Mouse (Mus musculus) cerebellum, postnatal 10 days (tissue): ENCODE results near the gene Tmem164.

ENCODE experiments used
- DNase-seq, 2 experiments: peaks; one replicate each; pipeline ENCODE4 v3.0.0; 2021; ENCODE audit warnings: mixed read lengths in 2 of 2

The Tmem164 gene

DNA sequence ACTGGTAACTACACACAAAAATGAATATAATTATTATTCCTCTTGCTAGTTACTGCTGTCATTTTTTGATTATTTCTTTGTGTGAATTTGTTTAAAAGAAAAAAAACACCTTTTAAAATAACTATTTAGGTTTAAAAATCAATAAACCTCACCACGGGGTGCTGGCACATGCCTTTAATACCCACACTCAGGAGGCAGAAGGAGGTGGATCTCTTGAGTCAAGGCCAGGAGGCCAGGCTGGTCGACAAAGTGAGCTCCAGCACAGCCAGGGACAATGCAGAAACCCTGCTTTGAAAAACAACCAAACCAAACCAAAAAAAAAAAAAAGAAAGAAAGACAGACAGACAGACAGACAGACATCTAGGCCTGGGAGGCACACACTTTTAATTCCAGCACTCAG lies 12.1 kb downstream of the Tmem164 start:
- peak; percentile 39 to 53 for DNase-seq

DNA sequence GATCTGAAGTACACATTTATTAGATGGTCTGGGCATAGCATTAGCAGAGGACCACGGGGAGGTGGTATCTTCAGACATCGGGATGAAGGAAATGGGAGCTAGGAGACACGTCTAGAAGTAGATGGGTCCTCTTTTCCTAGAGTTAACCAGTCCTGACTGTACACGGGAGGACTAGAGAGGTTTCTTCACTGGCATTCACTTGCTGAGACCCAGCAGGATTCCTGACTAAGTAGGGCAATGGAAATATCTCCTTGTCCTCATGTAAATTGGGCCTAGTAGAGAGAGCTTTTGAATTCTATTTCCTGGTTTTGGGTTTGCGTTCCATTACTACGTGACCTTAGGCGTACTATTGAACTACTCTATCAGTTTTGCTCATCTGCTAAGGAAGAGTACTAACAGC lies 13.1 kb downstream of the Tmem164 start:
- no peak for DNase-seq

DNA sequence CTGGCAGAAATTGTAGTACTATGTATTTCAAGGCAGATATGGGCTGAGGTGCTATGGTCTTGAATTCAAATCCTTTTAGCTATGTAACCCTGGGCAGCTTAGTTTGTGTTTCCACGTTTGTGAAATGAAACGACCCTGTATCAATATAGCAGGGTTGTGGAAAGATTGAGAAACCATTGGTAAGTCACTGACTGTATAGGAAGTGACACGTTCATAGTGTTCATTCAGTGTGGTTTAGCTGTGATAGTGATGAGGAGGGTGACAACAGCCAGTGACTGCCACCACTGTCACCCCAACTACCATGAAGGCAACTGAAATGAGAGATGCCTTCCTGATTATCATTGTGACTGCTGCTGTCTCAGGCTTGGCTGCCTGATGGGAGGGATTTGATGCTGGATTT lies 13.7 kb downstream of the Tmem164 start:
- no peak for DNase-seq

DNA sequence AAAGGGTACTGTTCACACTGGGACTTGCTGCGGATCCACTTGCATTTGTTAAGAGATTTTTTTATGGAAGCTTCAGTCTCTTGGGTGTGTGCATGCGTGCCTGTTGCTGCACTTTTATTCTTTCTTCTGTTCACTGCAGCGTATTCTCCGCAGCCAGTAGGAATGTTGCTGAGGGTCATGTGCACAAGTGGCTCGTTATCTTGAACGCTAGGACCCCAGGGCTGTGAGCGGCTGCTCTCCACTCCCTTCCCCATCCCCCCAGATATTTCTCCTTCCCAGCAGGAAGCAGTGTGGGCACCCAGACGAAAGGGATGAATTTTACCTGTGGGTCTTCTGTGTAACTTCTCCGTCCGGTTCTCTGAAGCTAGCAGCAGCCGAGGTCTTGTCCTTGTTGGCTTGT lies 15.6 kb downstream of the Tmem164 start:
- DNase-seq: no peak

DNA sequence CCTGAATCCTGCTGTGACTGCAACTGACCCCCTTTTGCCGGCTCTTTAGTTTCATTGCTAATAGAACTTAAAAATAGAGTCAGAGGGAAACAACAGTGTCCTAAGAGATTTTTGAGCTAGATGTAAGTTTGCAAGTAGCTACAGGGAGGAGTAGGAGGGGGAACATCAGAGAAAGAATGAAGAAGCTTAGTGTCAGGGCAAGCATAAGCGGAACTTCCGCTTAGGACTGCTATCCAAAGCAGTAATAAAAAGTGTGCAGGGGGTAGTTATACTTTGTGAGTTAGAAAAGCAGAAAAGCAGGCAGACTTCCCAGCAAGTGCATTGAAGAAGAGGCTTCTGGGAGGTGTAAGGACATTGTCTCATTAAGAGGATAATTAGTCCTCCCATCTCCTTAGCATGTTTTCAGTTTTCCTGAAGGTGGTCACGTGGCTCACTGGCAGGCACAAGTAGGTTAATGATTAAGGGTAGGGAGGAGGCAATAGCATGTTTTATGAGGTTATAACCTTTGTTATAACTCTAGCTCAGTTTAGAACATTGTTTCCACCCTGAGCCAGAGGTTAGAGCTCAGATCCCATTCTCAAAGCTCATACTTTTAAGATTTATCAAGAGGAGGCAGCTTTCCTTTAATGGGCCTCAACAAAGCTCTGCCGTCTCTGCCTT lies 16.5 kb downstream of the Tmem164 start:
- no peak for DNase-seq

DNA sequence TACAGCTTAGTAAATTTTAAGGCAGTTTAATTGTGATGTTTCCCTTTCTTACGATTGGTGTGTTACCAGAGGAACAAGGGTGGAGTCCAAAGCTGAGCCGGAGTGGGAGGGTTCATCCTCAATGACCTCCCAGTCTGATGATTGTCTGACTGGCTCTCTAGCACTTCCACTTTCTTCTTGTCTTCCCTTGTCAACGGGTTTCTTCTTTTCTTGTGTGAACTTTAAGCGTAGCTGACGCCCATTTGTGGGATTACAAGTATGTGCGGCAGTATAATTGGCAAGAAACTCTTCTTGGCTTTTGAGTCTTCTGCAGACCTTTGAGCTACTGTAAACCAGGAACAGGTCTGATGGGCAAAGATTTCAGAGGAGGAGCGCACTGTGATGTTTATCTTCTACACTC lies 17.0 kb downstream of the Tmem164 start:
- DNase-seq: no peak

DNA sequence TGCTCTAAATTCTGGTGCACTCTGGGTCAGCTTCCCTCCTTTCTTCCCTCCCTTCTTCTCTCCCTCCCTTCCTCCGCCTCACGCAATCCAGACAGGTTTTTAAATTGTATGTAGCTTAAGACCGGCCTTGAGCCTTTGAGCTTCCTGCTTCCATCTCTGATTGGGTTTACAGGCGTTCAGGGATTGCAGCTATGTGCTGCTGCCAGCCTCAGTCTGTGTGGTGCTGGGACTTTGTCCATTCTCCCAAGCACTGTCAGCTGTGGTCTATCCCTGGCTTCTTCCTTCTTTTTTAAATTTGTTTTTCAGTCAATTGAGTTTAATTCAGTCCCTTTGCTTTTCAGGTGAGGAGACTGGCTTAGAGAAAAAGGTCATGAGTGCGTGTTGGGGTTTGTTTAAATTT lies 20.9 kb downstream of the Tmem164 start:
- DNase-seq: no peak

DNA sequence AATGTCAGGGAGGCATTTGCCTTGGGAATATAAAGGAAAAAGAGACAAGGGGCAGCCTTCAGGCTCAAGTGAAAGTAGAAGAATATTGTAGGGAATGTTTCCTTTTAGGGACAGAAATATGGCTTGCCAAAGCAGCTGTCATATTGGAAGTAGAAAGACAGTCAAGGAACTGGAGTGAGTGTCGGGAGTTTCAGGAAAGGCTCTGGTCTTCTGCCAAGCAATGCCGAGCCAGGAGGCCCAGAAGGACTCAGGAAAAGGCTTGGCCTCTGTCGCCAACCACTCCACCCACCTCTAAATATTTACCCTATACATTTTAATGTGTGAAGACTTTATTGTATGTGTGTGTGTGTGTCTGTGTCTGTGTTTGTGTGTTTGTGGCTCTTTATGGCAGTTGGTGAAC lies 21.4 kb downstream of the Tmem164 start:
- DNase-seq: peak; percentile 43 to 63

DNA sequence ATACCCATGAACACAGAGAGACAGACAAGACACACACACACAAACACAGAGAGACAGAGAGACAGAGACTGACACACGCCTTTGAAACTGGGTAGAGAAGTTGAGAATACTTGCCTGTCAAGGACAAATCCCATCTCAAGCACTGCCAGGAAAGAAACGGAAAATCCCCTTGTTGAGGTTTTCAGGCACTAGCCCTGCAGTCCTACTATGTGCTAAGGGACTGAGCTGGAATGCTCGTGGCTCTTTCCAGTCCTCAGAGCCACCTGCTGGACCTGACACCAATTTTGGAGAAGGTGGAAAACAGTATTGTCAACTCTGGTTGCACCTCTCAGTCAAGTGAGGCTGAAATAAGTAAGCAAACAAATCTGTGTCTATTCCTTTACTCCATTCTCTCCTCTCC lies 22.7 kb downstream of the Tmem164 start:
- no peak for DNase-seq

DNA sequence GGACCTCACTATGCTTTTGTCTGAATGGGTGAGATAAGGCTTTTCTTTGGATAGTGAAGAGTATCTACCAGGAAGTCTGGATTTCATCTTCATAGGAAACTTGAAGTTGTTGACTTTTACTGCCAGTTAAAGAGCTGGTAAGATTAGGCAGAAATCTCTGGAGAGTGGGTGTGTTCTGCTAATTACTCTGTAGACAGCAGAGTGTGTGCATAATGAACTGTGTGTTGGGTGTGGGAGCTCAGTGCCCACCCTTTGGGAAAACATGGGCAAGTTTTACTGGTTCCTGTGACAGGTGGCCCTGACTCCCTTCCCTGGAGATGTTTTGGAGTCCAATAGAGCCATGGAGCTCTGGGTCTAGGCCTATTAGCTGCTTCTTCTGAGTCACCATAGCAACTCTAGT lies 27.1 kb downstream of the Tmem164 start:
- DNase-seq: no peak

DNA sequence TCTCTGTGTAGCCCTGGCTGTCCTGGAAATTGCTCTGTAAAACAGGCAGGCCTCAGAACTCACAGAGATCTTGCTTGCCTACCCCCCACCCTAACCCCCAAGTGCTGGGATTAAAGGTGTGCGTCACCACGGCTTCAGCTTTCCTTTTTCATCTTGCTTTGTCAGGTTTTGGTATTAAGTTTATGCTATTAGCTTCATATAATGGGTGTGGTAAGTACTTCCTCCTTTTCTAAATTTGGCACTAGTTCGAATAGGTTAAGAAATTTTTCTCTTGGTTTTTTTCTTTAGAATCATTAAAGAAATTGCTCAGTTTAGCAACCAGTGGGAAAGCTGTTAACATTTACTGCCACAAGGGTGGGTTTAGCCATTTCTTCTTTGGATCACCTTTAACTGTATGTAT lies 34.8 kb downstream of the Tmem164 start:
- no peak for DNase-seq

DNA sequence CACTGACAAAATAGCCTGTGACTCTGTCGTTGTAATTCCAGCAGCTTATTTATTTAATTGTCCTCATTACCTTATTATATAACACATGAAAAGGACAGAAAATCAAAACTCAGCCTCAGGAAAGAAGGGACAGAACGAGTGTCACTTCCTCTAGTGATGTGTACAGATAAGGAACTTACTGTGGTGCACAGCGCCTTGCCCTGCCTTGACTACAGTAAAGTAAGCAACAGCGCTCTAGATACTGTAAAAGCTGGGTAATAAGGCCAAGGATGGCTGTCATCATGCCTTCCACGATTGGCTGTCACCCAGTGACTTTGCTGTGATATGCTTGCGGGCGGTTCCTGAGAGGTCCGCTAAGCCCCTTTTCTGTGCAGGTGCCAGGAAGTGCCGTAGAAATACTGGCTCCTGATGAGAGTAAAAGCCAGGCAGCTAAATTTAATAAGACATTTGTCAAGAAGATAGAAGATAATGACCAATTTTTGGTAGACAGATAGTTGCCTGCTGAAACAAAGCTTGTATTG lies 36.8 kb downstream of the Tmem164 start:
- DNase-seq: peak; percentile 66 to 75

DNA sequence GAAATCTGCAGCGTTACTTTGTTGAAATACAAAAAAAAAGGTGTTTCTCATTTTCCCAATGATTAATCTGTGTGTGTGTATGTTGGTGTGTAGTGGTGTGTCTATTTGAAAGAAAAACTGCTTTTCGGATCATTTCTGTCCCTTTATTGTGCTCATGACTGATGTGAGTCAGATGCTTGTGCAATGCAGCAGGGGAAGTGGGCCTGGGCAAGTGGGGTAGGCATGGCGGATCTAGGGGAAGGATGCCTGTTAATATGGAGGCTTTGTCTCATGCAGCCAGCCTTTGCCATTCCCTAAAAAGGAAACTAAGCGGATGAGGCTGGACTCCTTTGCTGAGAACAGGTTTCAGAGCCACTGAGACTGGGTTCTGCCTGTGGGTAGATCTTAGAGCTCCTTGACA lies 37.6 kb downstream of the Tmem164 start:
- DNase-seq: no peak

DNA sequence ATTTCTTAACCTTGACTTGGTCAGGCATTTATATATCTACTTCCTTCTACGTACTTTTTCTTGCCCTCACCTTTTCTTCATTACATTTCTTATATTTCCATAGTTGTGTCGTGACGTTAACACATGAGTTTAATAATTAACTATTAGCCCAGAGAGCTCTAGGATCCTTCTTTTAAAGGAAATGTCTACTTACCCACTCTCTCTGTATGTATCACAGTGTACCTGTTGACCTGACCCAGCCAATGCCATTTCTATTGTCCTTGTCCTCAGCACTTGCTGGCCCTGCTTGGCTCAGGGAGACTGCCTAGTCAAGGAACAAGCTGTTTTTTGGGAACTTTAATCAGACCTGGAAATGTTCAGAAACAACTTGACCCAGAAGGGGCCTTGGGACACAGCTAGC lies 40.7 kb downstream of the Tmem164 start:
- no peak for DNase-seq

DNA sequence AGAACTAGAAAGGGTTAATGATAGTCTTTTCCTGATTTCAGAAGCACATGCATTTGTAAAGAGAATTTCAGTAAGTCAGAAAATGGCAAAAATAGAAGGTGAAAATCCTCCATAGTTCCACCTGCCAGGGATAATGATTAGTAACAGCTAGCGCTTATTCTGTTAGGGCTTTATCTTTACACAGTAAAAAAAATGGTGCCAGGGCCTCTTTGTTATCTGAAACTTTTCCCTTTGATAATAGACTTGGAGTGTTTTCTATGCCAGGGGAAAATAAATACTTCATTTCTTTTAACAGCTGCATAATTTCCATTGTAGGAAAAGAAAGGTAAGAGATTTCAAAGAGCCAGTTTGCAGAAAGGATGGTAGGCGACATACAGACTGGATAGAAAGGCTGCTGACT lies 43.0 kb downstream of the Tmem164 start:
- DNase-seq: no peak

DNA sequence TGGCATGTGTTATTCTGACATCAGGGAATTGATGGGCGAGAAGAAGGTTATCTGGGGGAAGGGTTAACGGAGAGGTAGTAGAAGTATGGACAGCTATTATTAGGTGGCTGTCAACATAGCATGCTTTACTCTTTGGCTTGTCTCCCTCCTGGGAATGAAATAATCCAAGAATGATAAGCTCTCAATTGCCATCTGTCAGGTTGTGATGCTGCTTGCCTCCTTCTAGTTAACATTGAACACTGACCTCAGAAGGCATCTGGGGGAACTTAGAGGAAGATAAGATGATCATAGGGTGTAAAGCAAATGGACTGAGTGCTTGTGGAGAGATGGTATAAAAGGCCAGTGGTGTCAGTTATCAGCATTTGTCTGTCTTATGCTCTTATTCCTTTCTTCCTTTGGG lies 44.4 kb downstream of the Tmem164 start:
- DNase-seq: no peak

DNA sequence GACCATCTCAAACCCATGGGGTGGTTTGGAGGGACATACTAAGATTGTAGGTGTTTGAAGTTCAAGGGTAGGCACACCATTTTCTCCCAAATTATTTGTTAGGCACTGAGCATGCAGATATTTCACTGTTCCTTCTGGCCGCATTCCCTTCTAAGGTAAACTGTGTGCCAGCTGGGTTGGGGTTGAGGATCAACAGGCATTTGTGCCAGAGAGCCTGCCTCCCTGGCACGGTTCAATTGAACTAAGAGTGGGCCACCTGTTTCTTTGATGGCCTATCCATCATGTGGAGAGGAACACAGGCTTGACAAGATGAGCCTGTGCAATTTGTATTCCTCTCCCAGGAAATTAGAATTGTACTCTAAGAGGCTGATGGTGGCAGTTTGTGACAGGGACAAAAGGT lies 45.1 kb downstream of the Tmem164 start:
- DNase-seq: peak; percentile 49 to 57

DNA sequence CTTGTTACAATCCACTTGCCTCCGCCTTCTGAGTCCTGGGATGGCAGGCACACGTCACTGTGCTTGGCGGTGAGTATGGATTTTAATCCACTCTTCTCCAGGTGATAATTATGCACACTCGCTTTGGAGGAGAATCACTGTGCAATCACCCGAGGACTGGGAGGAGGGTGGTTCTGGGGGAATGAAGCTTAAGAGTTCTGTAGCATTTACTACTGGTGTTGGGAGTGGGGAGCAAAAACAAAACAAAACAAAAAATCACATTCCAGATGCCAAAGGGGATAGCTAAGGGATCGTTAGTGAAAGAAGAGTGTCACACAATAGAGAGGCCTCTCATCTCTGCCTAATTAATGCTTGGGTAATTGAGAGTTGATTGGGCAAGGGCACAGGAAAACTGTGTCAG lies 46.6 kb downstream of the Tmem164 start:
- DNase-seq: no peak

DNA sequence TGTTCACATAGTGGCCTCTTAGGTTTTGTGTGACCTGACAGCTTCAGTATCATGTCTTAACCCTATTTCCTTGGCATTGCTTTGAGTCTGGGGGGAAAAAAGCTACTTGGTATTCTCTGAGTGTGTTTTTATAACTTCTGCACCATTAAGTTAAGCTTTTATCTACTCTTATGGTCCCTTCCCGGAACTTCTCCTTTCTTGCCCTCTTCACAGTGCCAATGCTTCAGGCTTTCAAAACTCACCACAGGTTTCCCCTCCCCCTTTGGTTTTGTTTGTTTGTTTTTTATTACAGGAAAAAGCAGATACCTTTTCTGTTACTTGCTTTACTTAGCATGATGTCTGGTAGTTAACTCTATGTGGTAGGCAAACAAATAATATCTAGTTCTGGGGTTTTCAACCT lies 47.8 kb downstream of the Tmem164 start:
- no peak for DNase-seq

DNA sequence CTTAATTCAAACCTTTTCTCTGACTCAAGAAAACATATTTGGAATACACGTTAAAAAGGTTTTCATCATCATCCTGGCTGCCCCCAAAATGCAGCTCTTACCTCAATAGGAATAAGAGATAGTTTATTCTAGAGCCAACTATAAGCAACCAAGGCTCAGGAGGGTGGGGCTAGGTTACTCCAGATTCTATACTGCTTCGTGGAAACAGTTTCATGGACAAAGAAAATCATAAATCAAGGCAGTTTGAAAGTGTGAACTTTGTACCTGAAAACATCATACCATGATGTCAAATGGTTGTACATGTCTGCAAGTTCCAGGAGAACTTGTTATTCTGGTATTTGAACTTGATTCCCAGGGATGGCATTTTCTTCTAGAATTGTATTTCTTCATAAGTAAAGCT lies 48.3 kb downstream of the Tmem164 start:
- no peak for DNase-seq

DNA sequence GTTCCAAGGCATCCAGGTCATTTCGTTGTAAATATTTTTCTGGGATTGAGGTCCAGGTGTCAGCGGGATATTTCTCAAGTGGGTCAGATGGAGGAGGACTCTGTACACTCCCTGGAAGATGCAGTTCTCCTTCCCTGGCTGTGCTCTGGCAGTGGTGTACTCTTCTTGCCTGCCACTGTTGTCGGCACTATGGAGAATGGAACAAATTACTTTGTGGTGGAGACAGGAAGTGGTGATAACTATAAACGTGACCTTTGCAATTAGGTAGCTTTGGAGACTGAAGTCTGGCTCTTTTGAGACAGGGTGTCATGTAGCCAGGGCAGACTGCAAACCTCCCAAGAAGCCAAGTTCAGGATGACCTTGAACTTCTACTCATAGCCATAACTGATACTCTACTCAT lies 55.9 kb downstream of the Tmem164 start:
- DNase-seq: no peak

DNA sequence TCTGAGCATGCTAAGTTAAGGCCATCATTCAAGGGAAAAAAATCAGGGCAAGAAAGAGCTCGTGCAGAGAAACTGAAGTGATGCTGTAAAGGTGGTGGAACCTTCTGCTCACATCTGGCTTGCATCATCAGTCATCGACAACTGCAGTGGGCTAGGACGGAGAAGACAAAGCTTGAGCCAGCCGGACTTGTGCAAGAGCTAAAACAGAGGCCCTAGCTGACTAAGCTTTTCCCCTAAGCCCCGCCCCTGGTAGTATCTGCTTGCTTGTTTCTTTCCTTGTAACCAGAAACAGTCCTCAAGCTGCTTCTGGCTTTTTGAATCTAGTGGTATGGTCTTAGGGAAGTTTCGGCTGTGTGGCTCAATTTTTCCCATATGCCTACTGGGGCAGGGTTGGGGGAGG lies 56.5 kb downstream of the Tmem164 start:
- DNase-seq: no peak

DNA sequence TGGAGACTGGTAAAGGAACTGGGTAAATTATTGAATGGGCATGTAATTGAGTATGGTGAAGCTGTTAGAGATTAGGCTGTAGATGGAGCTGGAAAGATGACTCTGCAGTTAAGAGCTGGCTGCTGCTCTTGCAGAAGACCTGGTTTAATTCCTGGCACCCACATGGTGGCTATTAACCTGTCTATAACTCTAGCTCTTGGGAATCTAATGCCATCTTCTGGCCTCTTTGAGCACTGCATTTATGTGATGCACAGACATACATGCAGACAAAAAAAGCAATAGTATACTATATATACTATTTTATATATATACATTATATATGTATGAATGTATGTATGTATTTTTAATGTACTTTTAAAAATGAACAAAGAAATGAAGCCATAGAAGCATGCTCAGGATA lies 66.2 kb downstream of the Tmem164 start:
- no peak for DNase-seq

DNA sequence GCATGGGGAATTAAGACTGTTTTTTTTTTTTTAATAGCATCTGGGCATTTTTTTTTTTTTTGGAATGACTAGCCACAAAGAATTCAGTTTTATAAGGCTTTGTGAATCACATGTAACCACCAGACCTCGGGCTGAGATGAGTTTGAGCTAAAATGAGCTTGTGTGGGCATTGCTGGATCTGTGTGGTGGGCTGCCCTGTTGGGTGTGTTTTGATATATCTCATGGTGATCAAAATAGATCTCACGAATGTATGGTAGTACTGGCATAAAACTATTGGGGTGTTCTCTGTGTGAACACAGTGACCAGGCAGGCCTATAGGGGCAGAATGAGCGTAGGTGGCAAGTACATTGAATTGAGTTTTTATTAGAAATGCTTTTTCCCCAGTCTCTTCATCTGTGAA lies 67.4 kb downstream of the Tmem164 start:
- DNase-seq: no peak

DNA sequence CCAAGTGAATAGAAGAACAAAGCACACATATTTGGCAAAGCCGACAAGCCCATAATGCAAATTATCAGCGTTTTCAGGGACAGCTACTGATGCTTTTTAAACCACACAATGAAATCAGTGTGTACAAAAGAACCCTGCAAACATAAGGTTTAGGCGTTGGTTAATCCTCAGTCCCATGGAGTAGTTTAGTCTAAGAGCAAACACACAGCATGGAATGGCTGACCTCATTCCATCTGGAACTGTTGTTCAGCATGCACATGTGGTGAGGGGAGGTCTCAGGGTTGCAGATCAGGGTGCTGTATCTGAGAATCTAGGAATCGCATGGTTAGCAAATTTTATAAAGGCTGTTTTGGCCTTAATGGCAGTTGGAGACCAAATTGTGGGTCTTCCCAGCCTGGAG lies 69.6 kb downstream of the Tmem164 start:
- DNase-seq: no peak

DNA sequence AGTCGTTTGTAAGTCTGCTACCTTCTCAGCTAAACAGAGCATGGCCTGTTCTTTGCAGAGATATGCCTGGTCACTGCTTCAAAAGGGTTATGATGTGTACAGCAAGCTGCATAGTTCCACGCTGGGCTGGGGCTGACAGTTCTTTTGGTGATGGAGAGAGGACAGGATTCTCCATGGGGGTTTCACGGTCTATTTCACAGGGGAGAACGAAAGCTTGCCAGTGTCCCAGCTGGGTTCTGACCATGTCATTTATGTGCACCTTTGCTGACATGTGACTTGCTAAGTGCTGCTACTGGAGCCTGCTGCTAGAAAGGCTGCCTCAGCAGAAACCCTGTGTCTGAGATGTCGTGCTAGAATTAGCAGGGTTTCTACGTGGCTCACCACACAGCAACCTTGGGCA lies 74.3 kb downstream of the Tmem164 start:
- peak; percentile 40 to 49 for DNase-seq
